Mouse (Mus musculus) frontal cortex, postnatal 36 days (tissue): ENCODE measurements around the gene Hectd4.
"Not testable (repeated sequence)": the region's sequence is repeated elsewhere in the genome, so short reads cannot be mapped to it uniquely, and the experiment has no call there.

Experiments
- DNase-seq, 2 experiments: peaks; one replicate each; pipeline ENCODE4 v3.0.0; 2022; ENCODE audit warnings: low spot score in 2 of 2

Gene Hectd4

GRCm38 (mm10) chr5:121284816-121285215, 64.8 kb downstream of the Hectd4 start:
- DNase-seq = no peak

DNA sequence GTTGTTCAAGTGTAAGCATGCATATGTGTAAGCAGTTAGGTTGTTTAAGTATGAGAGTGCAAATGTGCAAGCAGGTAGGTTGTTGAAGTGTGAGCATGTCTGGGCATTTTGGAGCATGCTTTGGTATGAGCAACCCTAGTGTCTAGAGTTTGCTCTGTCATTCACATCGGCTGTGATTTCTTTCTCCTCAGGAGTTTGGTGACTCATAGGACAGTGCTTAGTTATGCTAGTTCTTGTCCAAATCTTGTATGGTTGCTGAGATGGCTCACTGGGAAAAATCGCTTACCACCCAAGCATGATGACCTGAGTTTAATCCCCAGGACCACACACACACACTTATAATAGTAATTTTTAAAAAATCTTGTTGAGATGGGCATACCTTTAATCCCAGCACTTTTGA, 67.2 kb downstream of the Hectd4 start:
- DNase-seq = no peak

- no peak for DNase-seq
Measured at GRCm38 (mm10) chr5:121290289-121290688, 70.3 kb downstream of the Hectd4 start.

GRCm38 (mm10) chr5:121292309-121293165, 72.5 kb downstream of the Hectd4 start:
- no peak for DNase-seq

GRCm38 (mm10) chr5:121305009-121305408, 85.0 kb downstream of the Hectd4 start:
- no peak for DNase-seq

DNA sequence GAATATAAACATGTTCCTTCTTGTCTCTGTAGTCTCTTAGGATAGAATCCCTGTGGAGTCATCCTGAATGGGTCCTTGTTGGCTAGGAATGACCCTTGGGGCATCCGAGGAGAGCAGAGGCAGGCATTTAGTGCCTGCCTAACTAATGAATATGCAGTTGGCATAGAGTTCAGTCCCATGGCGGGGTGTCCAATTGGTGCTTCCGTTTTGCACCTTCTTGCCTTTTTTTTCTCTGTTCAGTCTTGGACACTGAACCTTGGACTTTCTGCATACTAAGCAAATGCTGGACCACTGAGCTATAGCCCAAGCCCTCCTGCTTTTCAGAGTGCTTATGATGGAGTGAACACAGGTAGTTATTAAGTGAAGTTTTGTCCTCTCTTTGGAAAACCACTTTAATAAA, 87.6 kb downstream of the Hectd4 start:
- DNase-seq = no peak

DNA sequence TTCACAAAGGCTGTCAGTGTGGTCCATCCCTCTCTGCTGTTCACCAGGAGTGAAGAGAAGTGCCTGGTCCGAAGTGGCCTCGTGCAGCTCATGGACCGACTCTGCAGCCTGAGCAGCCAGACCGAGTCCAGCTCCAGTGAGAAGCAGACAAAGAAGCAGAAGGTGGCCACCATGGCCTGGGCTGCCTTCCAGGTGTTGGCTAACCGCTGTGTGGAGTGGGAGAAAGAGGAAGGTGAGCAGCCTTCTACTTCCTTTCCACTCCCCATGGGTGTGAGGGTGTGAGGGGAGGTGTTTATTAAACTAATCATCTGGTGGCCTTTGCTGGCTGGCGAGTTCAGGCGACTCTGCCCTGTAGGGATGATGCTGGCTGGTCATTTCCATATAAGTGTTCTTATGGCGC, 91.6 kb downstream of the Hectd4 start:
- DNase-seq = no peak

GRCm38 (mm10) chr5:121313764-121314474, 93.9 kb downstream of the Hectd4 start:
- DNase-seq = peak in 1 of 2 experiments; percentile 48

DNA sequence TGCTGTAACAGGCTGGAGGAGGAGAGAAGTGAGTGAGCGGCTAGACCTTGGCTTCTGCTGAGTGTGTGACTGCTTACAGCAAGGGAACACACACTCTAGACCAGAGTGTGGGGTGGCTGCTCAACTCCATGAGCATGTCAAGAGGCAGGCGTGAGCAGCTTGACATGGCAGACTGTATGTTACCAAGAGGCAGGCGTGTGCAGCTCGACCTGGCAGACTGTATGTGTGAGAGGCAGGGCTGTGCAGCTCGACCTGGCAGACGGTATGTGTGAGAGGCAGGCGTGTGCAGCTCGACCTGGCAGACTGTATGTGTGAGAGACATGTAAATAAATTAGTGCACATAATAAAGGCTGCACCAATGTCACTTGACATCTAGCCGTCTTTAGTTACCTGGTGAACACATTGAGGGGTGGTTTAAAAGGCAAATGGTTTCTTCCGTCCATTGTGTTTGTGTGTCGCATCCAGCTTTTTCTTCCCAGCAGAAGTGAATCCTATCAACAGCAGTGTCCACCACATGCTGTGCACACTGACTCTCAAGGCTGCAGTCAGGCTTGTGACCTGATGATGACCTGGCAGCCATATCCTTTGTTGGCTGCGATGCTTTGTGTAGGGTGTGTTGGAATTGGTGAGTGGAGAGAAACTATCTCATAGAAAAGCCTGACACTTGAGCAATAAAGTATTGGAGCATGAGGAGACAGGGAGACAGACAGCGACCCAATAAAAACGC, 106.2 kb downstream of the Hectd4 start:
- no peak for DNase-seq

DNA sequence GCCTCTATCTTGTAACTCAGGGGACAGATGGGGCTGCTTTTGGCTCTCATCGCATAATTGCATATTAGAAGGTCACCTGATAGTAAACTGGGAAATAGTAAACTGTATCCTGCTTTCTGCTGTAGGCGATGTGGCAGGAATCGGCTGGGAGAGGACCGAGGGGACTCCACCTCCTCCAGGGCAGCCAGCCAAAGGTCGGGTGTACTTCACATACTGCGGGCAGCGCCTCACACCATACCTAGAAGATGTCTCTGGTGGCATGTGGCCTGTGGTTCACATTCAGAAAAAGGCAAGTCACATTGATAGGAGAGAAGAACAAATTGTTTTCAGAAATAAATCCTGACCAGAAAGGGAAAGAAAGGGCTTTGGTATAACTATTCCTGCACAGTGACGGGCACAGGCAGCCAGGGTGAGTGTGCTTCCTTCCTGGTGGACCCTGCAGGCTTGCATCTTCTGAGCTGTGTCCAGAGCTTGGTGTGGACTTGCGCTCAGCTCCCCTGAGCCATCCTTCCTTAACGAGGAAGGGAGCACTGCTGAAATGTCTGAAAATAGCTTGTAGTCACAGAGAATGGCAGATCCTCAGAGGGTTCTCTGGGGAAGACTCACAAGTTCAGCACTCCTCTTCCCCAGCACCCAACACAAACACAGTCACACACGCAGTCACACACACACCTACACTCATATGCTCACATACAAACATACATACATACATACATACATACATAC, 109.5 kb downstream of the Hectd4 start:
- DNase-seq = peak in 1 of 2 experiments; percentile 16

- not testable (repeated sequence) for DNase-seq
Measured at GRCm38 (mm10) chr5:121330154-121330816, 110.3 kb downstream of the Hectd4 start.

GRCm38 (mm10) chr5:121331731-121332130, 111.7 kb downstream of the Hectd4 start:
- DNase-seq = no peak

GRCm38 (mm10) chr5:121333976-121334375, 114.0 kb downstream of the Hectd4 start:
- no peak for DNase-seq

- no peak for DNase-seq
Measured at GRCm38 (mm10) chr5:121334454-121334853, 114.4 kb downstream of the Hectd4 start.

DNA sequence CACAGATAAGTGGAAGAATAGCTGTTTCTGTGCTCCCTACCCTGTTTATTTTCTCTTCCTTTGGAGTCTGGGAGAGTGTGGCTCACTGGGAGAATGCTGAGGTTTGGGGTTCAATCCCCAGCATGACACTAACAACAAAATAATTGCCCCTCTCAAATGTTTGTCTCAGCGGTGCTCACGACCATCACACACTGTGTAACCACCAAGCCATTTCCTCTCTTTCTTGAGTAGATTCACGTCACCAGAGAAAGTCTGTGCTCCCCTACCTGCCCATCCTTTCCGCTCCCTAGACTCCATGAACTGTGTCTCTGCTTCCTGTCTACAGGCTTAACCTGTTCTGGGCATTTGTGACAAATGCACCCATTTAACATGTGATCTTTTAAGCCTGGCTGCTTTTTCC, 115.4 kb downstream of the Hectd4 start:
- no peak for DNase-seq

DNA sequence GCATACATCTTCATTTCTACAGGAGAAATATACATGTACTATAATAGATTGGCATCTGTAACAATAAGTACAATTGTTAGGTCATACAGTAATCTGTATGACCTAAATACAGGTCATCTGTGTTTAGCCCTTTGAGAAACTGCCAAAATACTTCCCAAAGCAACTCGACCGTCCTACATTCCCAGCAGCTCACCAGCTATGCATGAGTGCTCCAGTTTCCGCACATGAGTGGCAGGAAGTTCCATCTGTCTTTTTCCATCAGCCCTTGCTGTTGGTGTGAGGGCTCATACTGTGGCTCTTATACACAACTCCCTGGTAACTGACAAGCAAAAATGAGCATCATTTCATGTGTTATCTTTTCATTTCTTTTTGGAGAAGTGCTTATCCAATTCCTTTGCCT, 116.0 kb downstream of the Hectd4 start:
- DNase-seq = peak in 1 of 2 experiments; percentile 20

DNA sequence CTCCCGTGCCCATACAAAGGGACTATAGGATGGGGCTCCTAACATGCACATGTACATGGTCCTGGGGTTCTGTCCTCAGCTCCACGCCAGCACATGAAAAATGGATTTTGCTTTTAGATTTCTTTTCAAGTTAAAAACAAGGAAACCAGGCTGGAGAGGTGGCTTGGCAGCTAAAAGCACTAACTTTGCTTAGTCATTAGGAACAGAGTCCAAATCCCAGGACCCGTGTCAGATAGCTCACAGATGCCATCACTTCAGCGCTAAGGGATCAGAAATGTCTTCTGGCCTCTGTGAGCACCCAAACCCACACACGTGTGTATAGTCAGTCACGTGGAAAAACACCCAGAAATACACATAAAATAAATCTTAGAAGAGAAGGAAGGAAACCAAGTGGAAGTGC, 116.8 kb downstream of the Hectd4 start:
- DNase-seq = no peak

DNA sequence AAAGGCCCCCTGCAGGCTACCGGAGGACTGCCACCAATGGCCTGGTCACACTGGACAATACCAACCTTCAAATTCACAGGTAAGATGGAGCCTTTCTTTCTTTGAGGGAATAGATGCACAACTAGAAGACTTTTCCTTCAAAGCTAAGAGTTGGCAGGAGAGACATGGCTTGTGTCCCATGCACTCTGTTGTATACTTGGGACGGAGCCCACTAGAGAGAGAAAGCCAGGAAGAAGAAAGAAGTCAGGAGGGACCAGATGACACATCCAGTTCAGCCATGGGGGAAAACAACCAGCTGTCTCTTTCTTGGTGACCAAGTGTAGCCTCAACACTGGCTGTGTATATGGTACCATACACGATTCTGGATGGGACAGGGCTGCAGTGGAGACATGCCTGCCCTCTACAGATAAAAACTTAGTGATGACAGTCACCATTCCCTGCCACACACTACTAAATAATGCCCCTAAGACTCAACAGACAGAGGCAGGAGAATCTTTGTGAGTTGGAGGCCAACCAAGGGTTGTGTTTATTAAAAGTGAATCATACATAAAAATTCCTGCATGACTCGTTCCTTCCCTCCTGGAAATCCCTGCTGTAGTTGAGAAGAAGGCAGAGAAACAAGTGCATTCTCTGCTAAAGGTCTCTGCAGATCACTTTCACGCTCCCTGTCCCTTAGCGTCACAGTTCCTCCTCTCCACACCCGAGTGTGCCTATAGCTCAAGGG, 119.7 kb downstream of the Hectd4 start:
- no peak for DNase-seq

GRCm38 (mm10) chr5:121340965-121341473, 121.0 kb downstream of the Hectd4 start:
- no peak for DNase-seq

DNA sequence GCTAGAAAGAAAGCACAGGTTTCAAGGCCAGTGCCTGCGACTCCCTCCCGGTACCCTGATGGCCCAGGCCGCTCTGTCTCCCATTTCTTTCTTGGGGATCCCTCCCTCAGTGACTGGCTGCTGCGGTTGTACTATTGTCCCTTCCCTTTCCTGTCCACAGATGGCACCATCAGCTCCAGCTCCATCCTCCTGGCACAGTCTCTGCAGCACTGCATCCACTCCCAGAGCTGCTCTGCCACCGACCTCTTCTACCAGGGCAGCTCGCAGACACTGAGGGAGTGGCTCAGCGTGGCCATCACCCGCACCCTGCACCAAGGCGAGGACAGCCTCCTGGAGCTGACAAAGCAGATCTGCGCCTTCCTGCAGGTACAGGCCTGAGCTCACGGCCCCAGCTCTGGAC, 122.5 kb downstream of the Hectd4 start:
- no peak for DNase-seq
